Mouse (Mus musculus) stomach, postnatal 0 days (tissue): ENCODE data around the gene Methig1. TPM values are rescaled to one million over a fixed set of nuclear protein-coding genes. Genes with fewer than 3 reads are reported as not detected.
"Not testable (repeated sequence)": the region's sequence is repeated elsewhere in the genome, so short reads cannot be mapped to it uniquely, and the experiment has no call there.

Experiments
- ATAC-seq: fragments of 200-750 bp; cut with Nextera tagmentation; 2 replicates; pipeline ENCODE4 v1.8.0; 2017; ENCODE audit not compliant: low FRiP score, low TSS enrichment
- DNase-seq: peaks from one replicate; pipeline ENCODE4 v3.0.0-alpha.2; 2016; ENCODE audit warnings: low spot score
- H3K27ac ChIP-seq: fragments of 300-500 bp; sonication (generic); replicated peaks from 2 replicates; pipeline ENCODE4 v1.5.1; 2014; ENCODE audit warnings: mild to moderate bottlenecking, control low read depth
- H3K27me3 ChIP-seq: fragments of 300-500 bp; sonication (generic); 2 replicates; pipeline ENCODE4 v1.6.1; 2014; ENCODE audit warnings: low read length; ENCODE audit not compliant: control insufficient read depth, insufficient read depth
- H3K36me3 ChIP-seq: fragments of 300-500 bp; sonication (generic); 2 replicates; pipeline ENCODE4 v1.6.1; 2014; ENCODE audit warnings: low read length, mixed read lengths; ENCODE audit not compliant: control insufficient read depth, insufficient read depth
- H3K4me1 ChIP-seq: fragments of 300-500 bp; sonication (generic); replicated peaks from 2 replicates; pipeline ENCODE4 v1.6.1; 2014; ENCODE audit warnings: antibody characterized with exemption; ENCODE audit not compliant: control insufficient read depth, insufficient read depth
- H3K4me2 ChIP-seq: fragments of 300-500 bp; sonication (generic); replicated peaks from 2 replicates; pipeline ENCODE4 v1.6.1; 2014; ENCODE audit warnings: low read depth, mild to moderate bottlenecking, control low read depth, moderate library complexity
- H3K4me3 ChIP-seq: fragments of 300-500 bp; sonication (generic); 2 replicates; pipeline ENCODE4 v1.5.1; 2014; ENCODE audit warnings: low read depth, low read length, control low read depth
- H3K9ac ChIP-seq: fragments of 300-500 bp; sonication (generic); 2 replicates; pipeline ENCODE4 v1.6.1; 2014; ENCODE audit warnings: mild to moderate bottlenecking, low read length, control low read depth, mixed read lengths
- H3K9me3 ChIP-seq: fragments of 300-500 bp; sonication (generic); 2 replicates; pipeline ENCODE4 v1.6.1; 2016; ENCODE audit warnings: low read length; ENCODE audit not compliant: control insufficient read depth
- CTCF ChIP-seq: IDR thresholded peaks from 2 replicates; pipeline ENCODE4 v1.5.1; 2016; ENCODE audit warnings: antibody characterized with exemption, low read depth, mild to moderate bottlenecking, moderate library complexity
- EP300 ChIP-seq: optimal IDR thresholded peaks from 2 replicates; pipeline ENCODE3; 2016; ENCODE audit warnings: antibody characterized with exemption
- WGBS: fragments of 180-500 bp; shearing (Covaris S2); extraction: QIAGEN DNeasy Blood & Tissue Kit; methylation state at CpG from one replicate; pipeline ENCODE4 v1.1.7; 2014; 5-methylcytosine and 5-hydroxymethylcytosine counted together
- polyA plus RNA-seq: library from polyadenylated mRNA; unstranded; fragments of >200 nt; fragmentation: Nextera tagmentation; extraction: Ambion mirVana; gene quantifications from 2 replicates; pipeline ENCODE4 v1.2.1, GENCODE M21; 2015

Gene Methig1
- polyA plus RNA-seq, 1 experiment from 2014 or later = not detected

- H3K27ac ChIP-seq = no peak within 1 kb of the TSS
- H3K4me1 ChIP-seq = no peaks in the 10 kb centered on the region
- no peak within 1 kb of the TSS for H3K4me2 ChIP-seq
- no peaks in the 10 kb centered on the region for H3K27me3 ChIP-seq
- no peaks in the 10 kb centered on the region for H3K9me3 ChIP-seq
- 77% methylated on average over 10 of the region's 10 CpGs for WGBS
- no peak within 1 kb of the TSS for H3K4me3 ChIP-seq
- no peak within 1 kb of the TSS for H3K9ac ChIP-seq
- DNase-seq (no peak), ATAC-seq (no peak)
- no peaks in the 10 kb centered on the region for H3K36me3 ChIP-seq
- TF ChIP-seq EP300 (no peak), CTCF (no peak)
These were observed 18.3 kb upstream of the Methig1 start, which contains the start of gene Mettl7a3 for GRCm38 (mm10) chr15:100334629-100335028. Gene Mettl7a3 (plus strand): TSS chr15:100334929.

DNA sequence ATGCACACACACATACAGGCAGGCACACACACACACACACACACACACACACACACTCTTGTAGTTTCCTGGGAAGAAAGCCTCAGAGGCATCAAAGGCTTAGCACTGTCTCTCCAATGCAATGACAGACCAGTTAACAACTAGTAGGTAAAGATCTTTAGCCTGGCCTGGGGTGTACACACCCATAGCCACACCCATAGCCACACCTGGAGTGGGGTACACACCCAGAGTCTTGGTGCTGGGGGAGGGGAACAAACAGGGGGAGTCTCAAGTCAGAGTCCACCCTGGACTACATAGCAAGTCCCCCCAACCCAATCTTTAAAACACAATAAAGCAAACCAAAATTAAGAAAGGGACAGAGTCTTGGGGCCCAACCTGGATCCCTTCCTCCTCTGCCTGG is 15.6 kb upstream of the Methig1 start:
- H3K4me2 ChIP-seq, H3K36me3 ChIP-seq, H3K9ac ChIP-seq, H3K4me3 ChIP-seq, H3K27ac ChIP-seq, H3K4me1 ChIP-seq, DNase-seq, H3K27me3 ChIP-seq, H3K9me3 ChIP-seq: not testable (repeated sequence)
- peak; percentile 51; the same call in 1 of the 2 replicates for ATAC-seq

GRCm38 (mm10) chr15:100337847-100338246 is 15.1 kb upstream of the Methig1 start:
- ATAC-seq (peak; percentile 61; the same call in 1 of the 2 replicates), DNase-seq (peak; percentile 48)
- H3K9me3 ChIP-seq, H3K27me3 ChIP-seq, H3K4me2 ChIP-seq, H3K4me1 ChIP-seq, H3K4me3 ChIP-seq, H3K36me3 ChIP-seq, H3K9ac ChIP-seq, H3K27ac ChIP-seq: not testable (repeated sequence)
- TF ChIP-seq CTCF = peak; percentile 68
- 20% methylated on average over 10 of the region's 10 CpGs for WGBS

DNA sequence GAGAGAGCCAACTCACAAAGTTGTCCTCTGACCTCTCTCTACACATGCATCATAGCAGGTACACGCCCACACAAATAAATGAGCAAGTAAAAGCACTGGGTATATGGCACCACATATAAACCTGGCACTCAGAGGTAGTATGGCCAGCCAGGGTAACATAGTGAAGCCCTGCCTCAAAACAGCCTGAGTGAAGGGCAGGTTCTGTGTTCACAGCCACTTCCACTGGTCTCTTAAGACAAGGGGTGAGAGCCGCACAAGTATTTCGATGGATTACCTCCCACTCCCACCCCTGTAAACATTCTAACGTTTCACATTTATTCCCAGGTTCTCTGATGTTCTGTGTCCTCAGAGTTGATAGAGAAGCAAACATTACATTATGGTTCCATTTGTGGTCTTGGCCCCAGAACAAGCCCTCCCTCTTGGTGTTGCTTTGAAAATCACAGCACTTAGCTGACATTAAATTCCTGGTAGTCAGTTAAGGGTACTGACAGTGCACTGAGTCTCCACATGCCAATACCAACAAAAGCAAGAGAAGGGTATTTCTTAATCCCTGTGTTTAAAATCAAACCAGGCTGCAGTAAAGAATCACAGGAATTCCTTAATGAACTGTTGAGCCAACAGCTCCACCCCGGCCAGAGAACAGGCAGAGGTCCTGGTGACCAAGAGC is 11.5 kb upstream of the Methig1 start:
- not testable (repeated sequence) for H3K9ac ChIP-seq, H3K36me3 ChIP-seq, H3K9me3 ChIP-seq, ATAC-seq, H3K4me3 ChIP-seq, DNase-seq, H3K4me1 ChIP-seq, H3K27me3 ChIP-seq, H3K27ac ChIP-seq, H3K4me2 ChIP-seq
- 28% methylated on average over 4 of the region's 5 CpGs for WGBS

GRCm38 (mm10) chr15:100345484-100345883 is 7.5 kb upstream of the Methig1 start:
- Histone ChIP-seq H3K27ac (no peak overlapping the region), H3K9ac (no peak overlapping the region), H3K4me1 (no peaks in the 10 kb centered on the region), H3K4me3 (no peak overlapping the region), H3K27me3 (no peaks in the 10 kb centered on the region), H3K4me2 (no peak overlapping the region), H3K9me3 (no peaks in the 10 kb centered on the region), H3K36me3 (no peaks in the 10 kb centered on the region)
- TF ChIP-seq EP300 (no peak), CTCF (no peak)
- DNase-seq (no peak), ATAC-seq (no peak)

DNA sequence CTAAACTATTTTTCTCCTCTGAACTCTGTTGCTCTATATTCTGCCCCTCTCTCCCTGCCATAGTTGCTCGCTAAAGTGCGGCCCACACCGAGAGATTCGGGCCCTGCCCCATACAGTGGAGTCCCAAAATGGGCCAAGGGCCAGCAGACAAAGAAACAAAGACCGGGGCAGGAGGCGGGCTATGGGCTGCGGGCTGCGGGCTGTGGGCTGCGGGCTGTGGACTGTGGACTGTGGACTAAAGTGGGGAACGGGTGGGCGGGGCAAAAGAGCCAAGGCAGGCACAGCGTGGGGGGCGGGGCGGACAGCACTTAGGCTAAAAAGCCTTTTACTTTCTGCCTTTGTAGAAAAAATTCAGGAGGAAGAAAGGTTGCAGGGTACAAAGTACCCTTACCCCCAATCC is 6.2 kb upstream of the Methig1 start:
- 57% methylated on average over 14 of the region's 14 CpGs for WGBS
- H3K9me3 ChIP-seq = no peaks in the 10 kb centered on the region
- H3K9ac ChIP-seq = no peak overlapping the region
- H3K4me2 ChIP-seq = no peak overlapping the region
- no peaks in the 10 kb centered on the region for H3K36me3 ChIP-seq
- TF ChIP-seq EP300 (no peak), CTCF (no peak)
- no peak overlapping the region for H3K4me3 ChIP-seq
- no peak overlapping the region for H3K27ac ChIP-seq
- H3K4me1 ChIP-seq = no peaks in the 10 kb centered on the region
- peak; percentile 38 for DNase-seq
- no peaks in the 10 kb centered on the region for H3K27me3 ChIP-seq
- ATAC-seq = no peak
